Mouse (Mus musculus) kidney, adult 2 months (tissue): ENCODE data around the gene Olfr1358.

Experiments
- CTCF ChIP-seq: fragments of 200-500 bp; conservative IDR thresholded peaks from 2 replicates; pipeline ENCODE4 v1.5.1; 2011; ENCODE audit warnings: low read depth, mild to moderate bottlenecking, control low read depth, low read length, moderate library complexity, mixed read lengths; ENCODE audit not compliant: insufficient read depth, insufficient read length
- POLR2A ChIP-seq: fragments of 200-500 bp; IDR thresholded peaks from one replicate; pipeline ENCODE4 v1.6.1; 2011; ENCODE audit warnings: low read depth, low read length, control low read depth

- TF ChIP-seq CTCF: no peak
- no peak for TF ChIP-seq POLR2A
These were observed 14.1 kb upstream of the Olfr1358 start for GRCm38 (mm10) chr10:78502986-78503733.
